Mouse (Mus musculus) R1 (cell line): ENCODE measurements around the gene Mrnip.

Experiments used
- DNase-seq: peaks from one replicate; pipeline ENCODE4 v3.0.0-alpha.2; 2018; ENCODE audit warnings: low read depth, low spot score

Gene Mrnip

GRCm38 (mm10) chr11:50224671-50225530 lies 50.7 kb downstream of the Mrnip start:
- peak; percentile 84 for DNase-seq

- peak; percentile 38 for DNase-seq
Observed at GRCm38 (mm10) chr11:50225611-50226378, 51.6 kb downstream of the Mrnip start.

GRCm38 (mm10) chr11:50226406-50226805 lies 52.2 kb downstream of the Mrnip start:
- DNase-seq: no peak

GRCm38 (mm10) chr11:50227226-50227625 lies 53.0 kb downstream of the Mrnip start:
- DNase-seq: no peak

- DNase-seq: no peak
Observed at GRCm38 (mm10) chr11:50227736-50228135, 53.5 kb downstream of the Mrnip start.

GRCm38 (mm10) chr11:50228772-50229171 lies 54.5 kb downstream of the Mrnip start:
- no peak for DNase-seq

GRCm38 (mm10) chr11:50229252-50229910 lies 55.1 kb downstream of the Mrnip start:
- no peak for DNase-seq

- peak; percentile 55 for DNase-seq
Observed at GRCm38 (mm10) chr11:50230481-50231304, 56.4 kb downstream of the Mrnip start.

- peak; percentile 82 for DNase-seq
Observed at GRCm38 (mm10) chr11:50231411-50231810, 57.2 kb downstream of the Mrnip start.

GRCm38 (mm10) chr11:50233022-50233421 lies 58.8 kb downstream of the Mrnip start:
- no peak for DNase-seq

GRCm38 (mm10) chr11:50233993-50234392 lies 59.7 kb downstream of the Mrnip start:
- DNase-seq: peak; percentile 71

- DNase-seq: no peak
Observed at GRCm38 (mm10) chr11:50234606-50235005, 60.4 kb downstream of the Mrnip start.

- DNase-seq: peak; percentile 91
Observed at GRCm38 (mm10) chr11:50236540-50236936, 62.3 kb downstream of the Mrnip start.

- peak; percentile 56 for DNase-seq
Observed at GRCm38 (mm10) chr11:50236937-50237835, 62.9 kb downstream of the Mrnip start.

- DNase-seq: no peak
Observed at GRCm38 (mm10) chr11:50238324-50238723, 64.1 kb downstream of the Mrnip start, which contains the start of gene Ltc4s. Ltc4s (minus strand) TSS chr11:50238616.

GRCm38 (mm10) chr11:50238821-50239791 lies 64.9 kb downstream of the Mrnip start:
- no peak for DNase-seq

- DNase-seq: no peak
Observed at GRCm38 (mm10) chr11:50240235-50240911, 66.1 kb downstream of the Mrnip start.

- no peak for DNase-seq
Observed at GRCm38 (mm10) chr11:50243926-50244325, 69.7 kb downstream of the Mrnip start.
